Mouse (Mus musculus) liver, embryonic 16.5 days (tissue): Measurements from ENCODE around the gene Atoh7. TPM values are rescaled to one million over a fixed set of nuclear protein-coding genes. Genes with fewer than 3 reads are reported as not detected.

Experiments
- ATAC-seq: fragments of 200-750 bp; cut with Nextera tagmentation; 2 replicates; pipeline ENCODE4 v1.8.0; 2017; ENCODE audit warnings: low read depth, mild to moderate bottlenecking, moderate number of reproducible peaks, moderate library complexity
- H3K27ac ChIP-seq: fragments of 300-500 bp; sonication (generic); 2 replicates; pipeline ENCODE4 v1.5.1; 2014; ENCODE audit warnings: mild to moderate bottlenecking, low read length
- H3K27me3 ChIP-seq: fragments of 300-500 bp; sonication (generic); 2 replicates; pipeline ENCODE4 v1.6.1; 2014; ENCODE audit warnings: low read depth, low read length, mixed read lengths; ENCODE audit not compliant: control insufficient read depth, insufficient read depth
- H3K36me3 ChIP-seq: fragments of 300-500 bp; sonication (generic); 2 replicates; pipeline ENCODE4 v1.6.1; 2014; ENCODE audit warnings: mild to moderate bottlenecking; ENCODE audit not compliant: control insufficient read depth, insufficient read depth
- H3K4me1 ChIP-seq: fragments of 300-500 bp; sonication (generic); 2 replicates; pipeline ENCODE4 v1.6.1; 2014; ENCODE audit warnings: low read depth, low read length, mixed read lengths; ENCODE audit not compliant: control insufficient read depth
- H3K4me2 ChIP-seq: fragments of 300-500 bp; sonication (generic); 2 replicates; pipeline ENCODE4 v1.6.1; 2014; ENCODE audit warnings: low read depth, low read length, mixed read lengths
- H3K4me3 ChIP-seq: fragments of 300-500 bp; sonication (generic); 2 replicates; pipeline ENCODE4 v1.5.1; 2014; ENCODE audit warnings: low read depth, mild to moderate bottlenecking, low read length
- H3K9ac ChIP-seq: fragments of 300-500 bp; sonication (generic); 2 replicates; pipeline ENCODE4 v1.6.1; 2014; ENCODE audit warnings: low read depth, low read length
- H3K9me3 ChIP-seq: fragments of 300-500 bp; sonication (generic); replicated peaks from 2 replicates; pipeline ENCODE4 v1.6.1; 2016; ENCODE audit warnings: low read length; ENCODE audit not compliant: control insufficient read depth
- WGBS: fragments of 180-500 bp; shearing (Covaris S2); extraction: QIAGEN DNeasy Blood & Tissue Kit; methylation state at CpG from one replicate; pipeline ENCODE4 v1.1.7; 2014; ENCODE audit not compliant: insufficient replicate concordance; 5-methylcytosine and 5-hydroxymethylcytosine counted together
- polyA plus RNA-seq: library from polyadenylated mRNA; unstranded; fragments of >200 nt; fragmentation: Nextera tagmentation; extraction: Ambion mirVana; gene quantifications from 2 replicates; pipeline ENCODE4 v1.2.1, GENCODE M21; 2015

Atoh7 gene
- polyA plus RNA-seq, 1 experiment from 2014 or later: not detected

DNA sequence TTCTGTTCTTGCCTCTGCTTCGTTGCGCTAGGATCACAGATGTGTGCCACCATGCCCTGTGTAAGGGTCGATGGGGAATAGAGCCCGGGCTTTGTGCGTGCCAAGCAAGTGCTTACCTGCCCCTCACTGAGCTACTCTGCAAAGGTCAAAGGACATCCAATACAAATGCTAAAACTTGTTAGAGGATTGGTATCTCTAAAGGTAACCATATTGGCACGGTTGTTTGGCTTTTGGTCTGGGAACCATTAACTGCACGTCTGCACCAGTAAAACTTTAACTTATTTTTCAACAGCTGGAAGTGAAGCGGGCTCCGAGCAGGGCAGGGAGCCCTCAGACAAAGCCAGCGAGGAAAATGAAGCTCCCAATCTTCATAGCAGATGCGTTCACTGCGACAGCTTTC is 38.2 kb upstream of the Atoh7 start:
- ATAC-seq: peak; percentile 68
- Histone ChIP-seq H3K4me2 (no peak overlapping the region), H3K4me3 (peak overlapping the region; percentile 43)

DNA sequence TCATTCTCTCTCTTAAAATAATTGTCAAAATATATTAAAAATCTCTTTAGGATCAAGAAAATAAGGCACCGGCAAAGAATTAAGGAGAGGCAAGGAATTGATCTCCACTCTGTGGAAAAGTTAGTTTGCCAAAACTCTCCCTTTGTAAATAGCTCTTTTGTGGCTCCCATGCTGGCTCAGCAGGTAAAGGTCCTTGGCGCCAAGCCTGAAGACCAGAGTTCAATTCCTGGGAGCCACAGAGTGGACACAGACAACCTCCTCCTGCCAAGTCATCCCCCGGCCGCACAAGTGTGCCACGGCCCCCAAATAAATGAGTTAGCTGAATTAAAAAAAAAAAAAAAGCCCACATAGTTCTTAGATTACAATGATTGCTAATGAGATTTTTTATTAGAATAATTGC is 36.8 kb upstream of the Atoh7 start:
- no peak overlapping the region; the same call in 1 of the 2 replicates for H3K27ac ChIP-seq
- H3K4me3 ChIP-seq: peak overlapping the region; percentile 43
- WGBS: 73% methylated on average over 5 of the region's 5 CpGs

More for the DNA sequence above, 38.2 kb upstream of the Atoh7 start:
- Histone ChIP-seq H3K36me3 (no peaks in the 10 kb centered on the region), H3K9me3 (no peaks in the 10 kb centered on the region), H3K9ac (peak overlapping the region; percentile 51; the same call in 1 of the 2 replicates), H3K27ac (peak overlapping the region; percentile 81), H3K27me3 (no peaks in the 10 kb centered on the region), H3K4me1 (no peaks in the 10 kb centered on the region)
- 57% methylated on average over 12 of the region's 12 CpGs for WGBS

DNA sequence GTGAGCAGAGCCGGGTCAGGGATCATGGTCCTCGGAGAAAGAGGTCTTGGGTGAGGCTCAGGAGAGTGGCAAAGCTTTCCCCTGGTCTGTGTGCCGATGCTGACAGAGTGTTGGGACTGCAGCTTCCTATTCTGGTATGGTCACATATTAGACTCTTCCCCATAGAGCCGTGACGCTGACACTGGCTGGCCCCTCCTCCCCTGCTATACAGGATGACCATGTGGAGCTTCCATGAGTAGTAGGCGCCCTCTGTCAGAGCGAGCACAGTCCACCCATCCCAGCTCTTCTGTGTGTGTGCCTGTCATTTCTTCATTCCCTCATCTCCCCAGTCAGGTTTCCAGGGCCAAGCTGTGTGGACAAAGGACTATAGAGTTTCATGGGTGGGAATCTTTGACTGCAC is 36.1 kb upstream of the Atoh7 start:
- Histone ChIP-seq H3K27me3 (no peaks in the 10 kb centered on the region), H3K36me3 (no peaks in the 10 kb centered on the region), H3K9ac (no peak overlapping the region), H3K9me3 (no peaks in the 10 kb centered on the region), H3K4me1 (no peaks in the 10 kb centered on the region), H3K27ac (no peak overlapping the region), H3K4me2 (0 out of 2 replicates have a peak overlapping the region, but pooled peaks have one; percentile 19), H3K4me3 (peak overlapping the region; percentile 4)
- peak; percentile 40; the same call in 1 of the 2 replicates for ATAC-seq
- WGBS: 62% methylated on average over 7 of the region's 7 CpGs

More for the DNA sequence above, 36.8 kb upstream of the Atoh7 start:
- Histone ChIP-seq H3K4me2 (peak overlapping the region; percentile 18), H3K9ac (no peak overlapping the region), H3K27me3 (no peaks in the 10 kb centered on the region), H3K9me3 (no peaks in the 10 kb centered on the region), H3K36me3 (no peaks in the 10 kb centered on the region), H3K4me1 (no peaks in the 10 kb centered on the region)
- ATAC-seq: no peak

DNA sequence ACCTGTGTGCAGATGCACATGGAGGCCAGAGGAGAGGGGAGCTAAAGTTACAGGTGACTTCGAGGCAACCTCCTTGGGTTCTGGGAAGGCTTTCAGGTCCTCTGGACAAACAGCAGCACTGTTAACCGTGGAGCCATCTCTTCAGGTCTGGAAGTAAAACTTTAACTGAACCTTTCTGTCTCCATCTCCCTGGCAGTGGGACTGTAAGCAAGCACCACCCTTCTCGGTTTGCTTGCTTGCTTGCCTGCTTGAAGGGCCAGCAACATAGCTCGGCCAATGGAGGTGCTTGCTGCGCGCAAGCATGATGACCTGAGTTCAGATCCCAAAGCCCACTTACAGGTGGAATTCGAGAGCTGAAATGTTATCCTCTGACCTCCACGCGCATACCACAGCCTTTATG is 34.9 kb upstream of the Atoh7 start:
- no peaks in the 10 kb centered on the region for H3K4me1 ChIP-seq
- no peak overlapping the region for H3K9ac ChIP-seq
- H3K27me3 ChIP-seq: no peaks in the 10 kb centered on the region
- no peaks in the 10 kb centered on the region for H3K9me3 ChIP-seq
- WGBS: 61% methylated on average over 9 of the region's 9 CpGs
- H3K36me3 ChIP-seq: no peaks in the 10 kb centered on the region
- H3K4me2 ChIP-seq: no peak overlapping the region
- H3K27ac ChIP-seq: no peak overlapping the region
- no peak overlapping the region for H3K4me3 ChIP-seq
- no peak for ATAC-seq

DNA sequence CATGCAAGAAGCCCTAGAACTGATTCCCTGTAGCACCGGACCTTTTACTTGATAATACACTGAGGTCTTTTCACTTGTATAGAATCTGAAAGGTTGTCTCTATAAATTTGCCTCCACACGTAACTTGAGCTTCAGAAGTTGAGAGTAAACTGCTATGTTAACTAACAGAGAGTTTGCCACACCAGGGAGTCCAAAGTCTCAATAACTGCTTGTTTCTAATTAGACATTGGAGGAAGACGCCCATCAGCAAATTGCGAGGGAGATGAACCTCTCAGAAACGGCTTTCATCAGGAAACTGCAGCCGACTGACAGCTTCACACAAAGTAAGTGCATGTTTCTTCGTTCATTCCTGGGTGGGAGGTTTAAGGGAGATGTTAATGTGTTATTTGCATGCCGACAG is 33.9 kb upstream of the Atoh7 start:
- Histone ChIP-seq H3K4me1 (no peaks in the 10 kb centered on the region), H3K27ac (no peak overlapping the region), H3K9ac (no peak overlapping the region), H3K4me3 (no peak overlapping the region), H3K4me2 (no peak overlapping the region), H3K36me3 (no peaks in the 10 kb centered on the region), H3K27me3 (no peaks in the 10 kb centered on the region), H3K9me3 (no peaks in the 10 kb centered on the region)
- 49% methylated on average over 8 of the region's 8 CpGs for WGBS
- ATAC-seq: no peak

DNA sequence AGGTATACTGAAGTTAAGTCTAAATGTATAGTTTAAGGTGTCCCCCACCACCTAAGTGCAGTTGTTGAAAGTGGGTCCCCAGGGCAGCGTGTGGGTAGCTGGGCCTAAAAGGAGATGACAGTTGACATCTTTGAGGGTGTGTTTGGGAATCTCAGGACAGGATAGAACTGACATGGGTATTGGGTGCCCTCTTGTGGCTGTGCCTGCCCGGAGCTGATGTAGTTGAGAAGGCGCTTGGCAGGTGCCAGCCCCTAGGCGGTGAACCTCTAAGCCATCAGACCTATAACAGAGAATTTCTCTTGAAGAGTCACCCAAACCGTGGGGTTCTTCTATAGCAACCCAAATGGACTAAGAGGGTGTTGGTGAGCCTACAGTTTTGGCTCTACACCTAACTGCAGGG is 33.5 kb upstream of the Atoh7 start:
- no peak for ATAC-seq
- Histone ChIP-seq H3K9me3 (no peaks in the 10 kb centered on the region), H3K27me3 (no peaks in the 10 kb centered on the region), H3K4me3 (no peak overlapping the region), H3K27ac (no peak overlapping the region), H3K4me2 (no peak overlapping the region), H3K9ac (no peak overlapping the region), H3K36me3 (no peaks in the 10 kb centered on the region), H3K4me1 (no peaks in the 10 kb centered on the region)
- 13% methylated on average over 5 of the region's 5 CpGs for WGBS

DNA sequence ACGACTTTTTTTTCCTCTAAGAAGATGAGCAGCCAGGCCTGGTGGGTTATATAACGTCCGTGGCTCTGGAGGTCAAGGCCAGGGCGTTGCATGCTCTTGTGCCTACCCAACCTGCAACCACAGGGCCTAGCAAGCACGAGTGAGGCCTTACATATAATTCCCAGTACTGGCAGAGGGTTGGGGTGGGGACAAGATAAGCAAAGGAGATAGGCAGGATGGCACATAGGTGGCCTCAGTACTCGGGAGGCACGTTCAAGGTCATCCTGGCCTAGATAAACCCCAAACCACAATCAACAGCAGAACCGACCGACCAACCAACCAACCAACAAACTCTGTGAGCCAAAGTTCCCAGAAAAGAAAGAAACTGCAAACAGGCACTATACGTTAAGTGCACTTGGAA is 13.1 kb upstream of the Atoh7 start:
- H3K4me1 ChIP-seq: peaks cover 10% of the 10 kb centered on the region
- peaks cover 11% of the 10 kb centered on the region for H3K27me3 ChIP-seq
- H3K9ac ChIP-seq: no peak overlapping the region
- ATAC-seq: peak; percentile 78
- H3K4me2 ChIP-seq: no peak overlapping the region
- no peak overlapping the region for H3K27ac ChIP-seq
- 17% methylated on average over 10 of the region's 10 CpGs for WGBS
- H3K36me3 ChIP-seq: no peaks in the 10 kb centered on the region
- no peak overlapping the region for H3K4me3 ChIP-seq
- no peaks in the 10 kb centered on the region for H3K9me3 ChIP-seq

DNA sequence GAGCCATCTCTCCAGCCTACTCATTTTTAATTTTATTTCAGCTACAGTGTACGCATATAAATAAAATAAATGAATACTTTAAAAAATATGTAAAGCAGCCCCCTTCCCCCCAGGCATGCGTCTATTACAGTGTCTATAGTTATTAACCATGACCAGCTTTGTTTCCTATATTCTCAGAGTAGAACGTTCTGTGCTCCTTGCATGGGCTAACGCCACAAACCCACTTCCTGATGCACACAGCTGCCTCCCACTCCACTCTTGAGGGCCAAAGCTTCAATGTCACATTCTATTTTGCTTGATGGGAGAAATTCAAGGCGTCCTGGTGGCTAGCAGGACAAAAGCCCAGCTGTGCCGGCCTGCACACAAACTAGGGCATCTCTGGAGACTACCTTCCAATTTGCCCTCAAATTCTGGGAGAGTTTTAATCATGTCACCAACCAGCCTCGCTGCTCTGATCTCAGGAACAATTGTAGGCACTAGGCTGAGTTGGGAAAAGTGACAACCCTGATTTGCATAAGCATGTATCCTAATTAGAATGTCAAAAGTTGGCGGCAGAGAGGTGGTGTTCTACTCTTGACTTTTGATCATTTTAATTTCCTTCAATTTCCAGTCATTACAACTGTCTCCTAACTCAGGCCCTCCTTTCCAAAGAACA is 10.2 kb upstream of the Atoh7 start:
- 26% methylated on average over 8 of the region's 8 CpGs for WGBS

DNA sequence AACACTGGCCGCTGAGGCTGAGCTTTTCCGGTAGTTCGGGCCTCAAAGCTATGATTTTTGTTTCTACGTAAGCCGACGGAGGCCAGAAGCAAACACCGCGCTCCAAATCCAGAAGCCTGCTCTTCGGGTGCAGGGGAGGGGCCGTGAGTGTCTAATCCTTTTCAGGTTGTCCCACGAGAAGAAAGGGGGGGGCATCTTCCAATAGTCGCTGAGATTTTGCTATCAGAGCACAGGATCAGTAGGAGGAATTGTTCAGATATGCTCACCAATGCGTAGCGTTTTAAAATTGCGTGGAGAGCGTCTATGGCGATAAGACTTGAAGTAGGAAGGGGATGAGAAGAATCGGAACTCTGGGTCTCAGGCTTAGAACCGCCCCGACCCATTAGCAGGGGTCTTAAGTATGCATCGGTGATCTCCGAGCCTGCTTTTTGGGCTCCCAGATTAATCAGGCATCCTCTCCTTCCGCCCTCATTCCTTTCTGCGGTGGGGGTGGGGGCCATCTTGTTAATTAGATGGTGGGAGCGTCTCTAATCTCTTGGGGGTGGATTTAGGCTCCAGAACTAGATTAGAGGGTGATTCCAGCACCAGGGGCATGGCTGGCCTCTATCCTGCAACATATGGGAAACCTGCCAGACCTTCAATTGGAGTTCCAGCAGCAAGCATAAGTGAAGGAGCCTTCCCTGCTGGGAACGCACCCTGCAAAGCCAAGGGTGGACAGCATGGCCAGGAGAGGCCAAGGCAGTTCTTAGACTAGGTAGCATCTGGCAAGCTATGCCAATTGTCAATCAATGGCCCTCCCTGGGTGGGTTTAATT is 9.5 kb upstream of the Atoh7 start:
- Histone ChIP-seq H3K9me3 (no peaks in the 10 kb centered on the region), H3K9ac (no peak overlapping the region), H3K36me3 (no peaks in the 10 kb centered on the region), H3K4me1 (peaks cover 10% of the 10 kb centered on the region), H3K4me3 (no peak overlapping the region), H3K4me2 (peak overlapping the region; percentile 48), H3K27ac (no peak overlapping the region), H3K27me3 (peaks cover 14% of the 10 kb centered on the region)
- 11% methylated on average over 26 of the region's 26 CpGs for WGBS
- ATAC-seq: no peak

More for the DNA sequence above, 10.2 kb upstream of the Atoh7 start:
- no peaks in the 10 kb centered on the region for H3K36me3 ChIP-seq
- H3K4me1 ChIP-seq: peaks cover 10% of the 10 kb centered on the region
- peaks cover 14% of the 10 kb centered on the region for H3K27me3 ChIP-seq
- H3K27ac ChIP-seq: no peak overlapping the region
- H3K9me3 ChIP-seq: no peaks in the 10 kb centered on the region
- ATAC-seq: no peak
- no peak overlapping the region for H3K9ac ChIP-seq
- H3K4me3 ChIP-seq: no peak overlapping the region
- peak overlapping the region; percentile 48 for H3K4me2 ChIP-seq
